Mouse (Mus musculus): ENCODE results near the gene Pmepa1. TPM values are rescaled to one million over a fixed set of nuclear protein-coding genes. Genes with fewer than 3 reads are reported as not detected.

Pmepa1 gene
- polyA plus RNA-seq, 1 experiment, result not detected

- TF ChIP-seq POLR2A (IDR thresholded peaks at IDR 0.05; ENCODE audit: insufficient read depth, low read depth, low read length) (no peak), CTCF (IDR thresholded peaks at IDR 0.05; ENCODE audit: insufficient read depth, low read depth, low read length) (no peak)
- WGBS, result 92% methylated on average over 8 of the region's 8 CpGs
These were observed 49.5 kb downstream of the Pmepa1 start for GRCm38 (mm10) chr2:173226792-173227191.

GRCm38 (mm10) chr2:173225906-173226305 is 50.4 kb downstream of the Pmepa1 start:
- 87% methylated on average over 7 of the region's 7 CpGs for WGBS
- H3K4me3 ChIP-seq (ENCODE audit: insufficient read depth, low read depth, low read length), result no peak overlapping the region
- TF ChIP-seq POLR2A (IDR thresholded peaks at IDR 0.05; ENCODE audit: insufficient read depth, low read depth, low read length), result no peak
- TF ChIP-seq CTCF (IDR thresholded peaks at IDR 0.05; ENCODE audit: insufficient read depth, low read depth, low read length), result no peak
- H3K4me1 ChIP-seq (ENCODE audit: control insufficient read depth, insufficient read depth, low read length), result peaks cover 11% of the 10 kb centered on the region
- no peak overlapping the region for H3K27ac ChIP-seq (ENCODE audit: insufficient read depth, low read depth, low read length)

More at GRCm38 (mm10) chr2:173226792-173227191, 49.5 kb downstream of the Pmepa1 start:
- Histone ChIP-seq H3K4me3 (ENCODE audit: insufficient read depth, low read depth, low read length) (no peak overlapping the region), H3K4me1 (ENCODE audit: control insufficient read depth, insufficient read depth, low read length) (peaks cover 11% of the 10 kb centered on the region), H3K27ac (ENCODE audit: insufficient read depth, low read depth, low read length) (no peak overlapping the region)

GRCm38 (mm10) chr2:173224832-173225231 is 51.5 kb downstream of the Pmepa1 start:
- Histone ChIP-seq H3K4me3 (ENCODE audit: insufficient read depth, low read depth, low read length) (no peak overlapping the region), H3K4me1 (ENCODE audit: control insufficient read depth, insufficient read depth, low read length) (peaks cover 9% of the 10 kb centered on the region), H3K27ac (ENCODE audit: insufficient read depth, low read depth, low read length) (no peak overlapping the region)
- no peak for TF ChIP-seq CTCF (IDR thresholded peaks at IDR 0.05; ENCODE audit: insufficient read depth, low read depth, low read length)
- TF ChIP-seq POLR2A (IDR thresholded peaks at IDR 0.05; ENCODE audit: insufficient read depth, low read depth, low read length), result no peak
- 59% methylated on average over 7 of the region's 7 CpGs for WGBS

- H3K4me3 ChIP-seq (ENCODE audit: insufficient read depth, low read depth, low read length), result no peak overlapping the region
- no peak for TF ChIP-seq POLR2A (IDR thresholded peaks at IDR 0.05; ENCODE audit: insufficient read depth, low read depth, low read length)
- no peak for TF ChIP-seq CTCF (IDR thresholded peaks at IDR 0.05; ENCODE audit: insufficient read depth, low read depth, low read length)
- H3K4me1 ChIP-seq (ENCODE audit: control insufficient read depth, insufficient read depth, low read length), result 0 out of 2 replicates have a peak, but pooled peaks cover 7% of the 10 kb centered on the region
- WGBS, result 77% methylated on average over 3 of the region's 3 CpGs
- no peak overlapping the region for H3K27ac ChIP-seq (ENCODE audit: insufficient read depth, low read depth, low read length)
These were observed 52.2 kb downstream of the Pmepa1 start for GRCm38 (mm10) chr2:173224097-173224496.

GRCm38 (mm10) chr2:173223496-173223895 is 52.8 kb downstream of the Pmepa1 start:
- no peak overlapping the region for H3K4me3 ChIP-seq (ENCODE audit: insufficient read depth, low read depth, low read length)
- 73% methylated on average over 3 of the region's 3 CpGs for WGBS

GRCm38 (mm10) chr2:173220754-173221153 is 55.6 kb downstream of the Pmepa1 start:
- H3K4me3 ChIP-seq (ENCODE audit: insufficient read depth, low read depth, low read length), result no peak overlapping the region
- no peak overlapping the region for H3K27ac ChIP-seq (ENCODE audit: insufficient read depth, low read depth, low read length)
- no peak for TF ChIP-seq POLR2A (IDR thresholded peaks at IDR 0.05; ENCODE audit: insufficient read depth, low read depth, low read length)
- no peak for TF ChIP-seq CTCF (IDR thresholded peaks at IDR 0.05; ENCODE audit: insufficient read depth, low read depth, low read length)
- 92% methylated on average over 9 of the region's 9 CpGs for WGBS
- H3K4me1 ChIP-seq (ENCODE audit: control insufficient read depth, insufficient read depth, low read length), result 0 out of 2 replicates have a peak, but pooled peaks cover 9% of the 10 kb centered on the region

More at GRCm38 (mm10) chr2:173223496-173223895, 52.8 kb downstream of the Pmepa1 start:
- Histone ChIP-seq H3K4me1 (ENCODE audit: control insufficient read depth, insufficient read depth, low read length) (0 out of 2 replicates have a peak, but pooled peaks cover 9% of the 10 kb centered on the region), H3K27ac (ENCODE audit: insufficient read depth, low read depth, low read length) (no peak overlapping the region)
- TF ChIP-seq POLR2A (IDR thresholded peaks at IDR 0.05; ENCODE audit: insufficient read depth, low read depth, low read length) (no peak), CTCF (IDR thresholded peaks at IDR 0.05; ENCODE audit: insufficient read depth, low read depth, low read length) (no peak)

GRCm38 (mm10) chr2:173219256-173219954 is 56.9 kb downstream of the Pmepa1 start:
- 51% methylated on average over 10 of the region's 10 CpGs for WGBS
- TF ChIP-seq POLR2A (IDR thresholded peaks at IDR 0.05; ENCODE audit: insufficient read depth, low read depth, low read length), result no peak
- TF ChIP-seq CTCF (IDR thresholded peaks at IDR 0.05; ENCODE audit: insufficient read depth, low read depth, low read length), result peak; percentile 67
- Histone ChIP-seq H3K4me1 (ENCODE audit: control insufficient read depth, insufficient read depth, low read length) (0 out of 2 replicates have a peak, but pooled peaks cover 3% of the 10 kb centered on the region), H3K27ac (ENCODE audit: insufficient read depth, low read depth, low read length) (no peak overlapping the region), H3K4me3 (ENCODE audit: insufficient read depth, low read depth, low read length) (no peak overlapping the region)

- 78% methylated on average over 11 of the region's 11 CpGs for WGBS
- Histone ChIP-seq H3K4me3 (ENCODE audit: insufficient read depth, low read depth, low read length) (no peak within 1 kb of the TSS), H3K27ac (ENCODE audit: insufficient read depth, low read depth, low read length) (no peak within 1 kb of the TSS), H3K4me1 (ENCODE audit: control insufficient read depth, insufficient read depth, low read length) (0 out of 2 replicates have a peak, but pooled peaks cover 3% of the 10 kb centered on the region)
- TF ChIP-seq CTCF (IDR thresholded peaks at IDR 0.05; ENCODE audit: insufficient read depth, low read depth, low read length) (no peak), POLR2A (IDR thresholded peaks at IDR 0.05; ENCODE audit: insufficient read depth, low read depth, low read length) (no peak)
These were observed 57.8 kb downstream of the Pmepa1 start, which contains the start of gene Zbp1 for GRCm38 (mm10) chr2:173218416-173219141. Zbp1 (minus strand) TSS chr2:173218923.

All from olfactory bulb, adult 2 months (tissue).